Mouse (Mus musculus): ENCODE results near the gene Actl7b. TPM values are rescaled to one million over a fixed set of nuclear protein-coding genes. Genes with fewer than 3 reads are reported as not detected.

Actl7b gene
- polyA plus RNA-seq, 1 experiment from 2014 or later = not detected

DNA sequence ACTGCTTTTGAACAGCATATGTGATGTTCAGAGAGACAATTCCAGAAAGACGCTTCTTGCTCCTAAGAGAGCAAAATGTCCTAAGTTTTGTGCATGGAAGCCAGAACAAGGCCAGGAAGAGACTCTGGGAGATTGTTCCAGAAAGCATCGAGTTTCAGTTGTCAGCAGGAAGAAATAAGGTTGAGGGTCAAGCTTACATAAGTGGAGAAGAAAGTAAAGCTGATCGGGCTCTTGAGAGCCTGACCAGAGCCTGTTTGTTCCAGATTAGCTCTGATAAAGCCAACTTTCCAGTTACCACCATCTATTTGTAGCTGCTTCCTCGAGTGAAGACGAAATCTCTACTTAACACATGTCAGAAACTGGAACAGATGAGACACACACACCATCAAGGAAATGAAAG is 42.6 kb downstream of the Actl7b start:
- Histone ChIP-seq H3K4me2 (replicated peaks) (no peak overlapping the region), H3K9me3 (no peaks in the 10 kb centered on the region), H3K27ac (replicated peaks) (no peak overlapping the region), H3K36me3 (no peaks in the 10 kb centered on the region), H3K4me1 (no peaks in the 10 kb centered on the region), H3K4me3 (no peak overlapping the region), H3K27me3 (no peaks in the 10 kb centered on the region), H3K9ac (replicated peaks) (no peak overlapping the region)
- no peak for ATAC-seq (replicated peaks)
- 81% methylated on average over 5 of the region's 5 CpGs for WGBS

DNA sequence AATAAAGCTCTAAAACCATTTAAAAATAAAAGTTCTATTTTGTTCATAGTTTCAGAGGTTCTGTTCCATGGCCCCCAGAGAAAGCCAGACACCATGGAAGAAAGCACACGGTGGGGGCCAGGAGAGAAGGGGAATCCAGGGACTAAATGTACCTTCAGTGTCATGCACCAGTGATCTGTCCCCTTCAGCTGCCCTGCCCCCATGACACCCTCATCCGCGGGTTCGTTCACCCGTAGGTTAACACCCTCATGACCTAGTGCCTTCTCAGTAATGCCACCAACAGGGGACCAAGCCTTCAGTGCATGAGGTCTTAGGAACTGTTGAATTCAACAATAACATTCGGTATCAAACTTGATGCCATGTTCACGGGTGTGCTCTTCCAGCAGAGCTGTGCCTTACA is 44.8 kb downstream of the Actl7b start:
- no peaks in the 10 kb centered on the region for H3K36me3 ChIP-seq
- ATAC-seq (replicated peaks) = no peak
- no peaks in the 10 kb centered on the region for H3K27me3 ChIP-seq
- 86% methylated on average over 7 of the region's 7 CpGs for WGBS
- no peak overlapping the region for H3K9ac ChIP-seq (replicated peaks)
- no peak overlapping the region for H3K4me2 ChIP-seq (replicated peaks)
- H3K27ac ChIP-seq (replicated peaks) = no peak overlapping the region
- H3K4me1 ChIP-seq = no peaks in the 10 kb centered on the region
- H3K4me3 ChIP-seq = no peak overlapping the region
- no peaks in the 10 kb centered on the region for H3K9me3 ChIP-seq

Other genes with a start within 250 kb of the Actl7b start
- not detected in 2 replicates for gene Gm26657, start 1.4 kb downstream of the Actl7b start, polyA plus RNA-seq (2015; fragmentation: Nextera tagmentation; extraction: Ambion mirVana)
- gene Actl7a, start 2.0 kb upstream of the Actl7b start, polyA plus RNA-seq (2015; fragmentation: Nextera tagmentation; extraction: Ambion mirVana) = not detected in 2 replicates
- 55.8 and 56.3 TPM in 2 replicates for gene Elp1, start 60.9 kb upstream of the Actl7b start, polyA plus RNA-seq (2015; fragmentation: Nextera tagmentation; extraction: Ambion mirVana)
- gene Fam206a, start 60.9 kb upstream of the Actl7b start, polyA plus RNA-seq (2015; fragmentation: Nextera tagmentation; extraction: Ambion mirVana) = 14.5 and 15.4 TPM in 2 replicates
- gene Ctnnal1, start 123.7 kb upstream of the Actl7b start, polyA plus RNA-seq (2015; fragmentation: Nextera tagmentation; extraction: Ambion mirVana) = 10.8 and 11.0 TPM in 2 replicates
- gene Tmem245, start 206.0 kb upstream of the Actl7b start, polyA plus RNA-seq (2015; fragmentation: Nextera tagmentation; extraction: Ambion mirVana) = 8.9 and 9.0 TPM in 2 replicates
- gene Frrs1l, start 248.9 kb upstream of the Actl7b start, polyA plus RNA-seq (2015; fragmentation: Nextera tagmentation; extraction: Ambion mirVana) = 20.3 and 23.5 TPM in 2 replicates